Mouse (Mus musculus): Measurements from ENCODE around the gene Pm20d1. TPM values are rescaled to one million over a fixed set of nuclear protein-coding genes. Genes with fewer than 3 reads are reported as not detected.
"Not testable (repeated sequence)": the region's sequence is repeated elsewhere in the genome, so short reads cannot be mapped to it uniquely, and the experiment has no call there.

Pm20d1 gene
- polyA plus RNA-seq, 1 experiment from 2014 or later, result 0.46 TPM

DNA sequence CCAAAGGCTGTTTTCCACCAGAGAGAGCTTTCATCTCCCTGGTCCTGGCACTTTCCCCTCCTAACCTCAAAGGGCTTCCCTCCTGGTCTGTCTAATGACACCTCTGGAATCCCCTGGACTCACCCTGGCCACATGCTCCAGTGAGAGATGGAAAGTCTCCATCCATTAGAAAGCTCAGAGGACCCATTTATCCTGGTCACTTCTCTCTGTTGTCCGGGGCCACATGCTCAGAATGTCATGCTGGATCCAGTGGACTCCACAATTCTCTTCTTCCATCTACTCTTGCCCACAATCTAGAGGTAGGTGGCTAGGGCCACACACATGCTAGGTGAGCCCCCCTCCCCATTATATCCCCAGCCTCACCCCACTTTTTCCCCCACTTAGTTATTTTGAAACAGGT lies 11.8 kb downstream of the Pm20d1 start:
- Histone ChIP-seq H3K4me2 (ENCODE audit: low read length) (no peak overlapping the region), H3K4me3 (ENCODE audit: low read depth, low read length) (no peak overlapping the region), H3K4me1 (ENCODE audit: control insufficient read depth, insufficient read depth, low read length) (no peaks in the 10 kb centered on the region), H3K27ac (ENCODE audit: low read length) (no peak overlapping the region), H3K9ac (ENCODE audit: low read depth, low read length) (no peak overlapping the region), H3K36me3 (ENCODE audit: control insufficient read depth, insufficient read depth, low read length) (no peaks in the 10 kb centered on the region), H3K9me3 (replicated peaks; ENCODE audit: control insufficient read depth, low read length, poor library complexity, severe bottlenecking) (no peaks in the 10 kb centered on the region), H3K27me3 (ENCODE audit: control insufficient read depth, insufficient read depth, low read depth, low read length) (no peaks in the 10 kb centered on the region)
- 73% methylated on average over 1 of the region's 1 CpGs for WGBS
- ATAC-seq, result no peak

DNA sequence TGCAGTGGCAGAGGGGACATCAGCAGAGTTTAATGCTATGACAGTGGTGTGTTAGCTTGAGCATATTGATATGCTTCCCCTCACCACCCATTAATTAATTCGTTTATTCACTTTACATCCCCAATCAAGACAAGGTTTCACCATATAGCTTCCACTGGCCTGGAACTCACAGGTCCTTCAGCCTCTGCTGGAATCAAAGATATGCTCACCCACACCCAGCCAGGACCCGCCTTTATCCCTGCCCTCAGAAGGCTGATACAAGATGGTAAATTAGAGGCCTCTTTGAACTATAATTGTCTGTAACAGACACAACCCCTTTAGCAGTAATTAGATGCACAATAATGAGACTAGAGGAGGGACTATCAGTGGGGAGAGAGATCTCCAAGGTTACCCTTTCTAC lies 12.5 kb downstream of the Pm20d1 start:
- Histone ChIP-seq H3K9ac (ENCODE audit: low read depth, low read length) (no peak overlapping the region), H3K36me3 (ENCODE audit: control insufficient read depth, insufficient read depth, low read length) (no peaks in the 10 kb centered on the region), H3K27ac (ENCODE audit: low read length) (no peak overlapping the region), H3K4me2 (ENCODE audit: low read length) (no peak overlapping the region), H3K4me1 (ENCODE audit: control insufficient read depth, insufficient read depth, low read length) (no peaks in the 10 kb centered on the region), H3K27me3 (ENCODE audit: control insufficient read depth, insufficient read depth, low read depth, low read length) (no peaks in the 10 kb centered on the region), H3K9me3 (replicated peaks; ENCODE audit: control insufficient read depth, low read length, poor library complexity, severe bottlenecking) (no peaks in the 10 kb centered on the region), H3K4me3 (ENCODE audit: low read depth, low read length) (no peak overlapping the region)
- WGBS, result 73% methylated on average over 2 of the region's 2 CpGs
- ATAC-seq, result no peak

DNA sequence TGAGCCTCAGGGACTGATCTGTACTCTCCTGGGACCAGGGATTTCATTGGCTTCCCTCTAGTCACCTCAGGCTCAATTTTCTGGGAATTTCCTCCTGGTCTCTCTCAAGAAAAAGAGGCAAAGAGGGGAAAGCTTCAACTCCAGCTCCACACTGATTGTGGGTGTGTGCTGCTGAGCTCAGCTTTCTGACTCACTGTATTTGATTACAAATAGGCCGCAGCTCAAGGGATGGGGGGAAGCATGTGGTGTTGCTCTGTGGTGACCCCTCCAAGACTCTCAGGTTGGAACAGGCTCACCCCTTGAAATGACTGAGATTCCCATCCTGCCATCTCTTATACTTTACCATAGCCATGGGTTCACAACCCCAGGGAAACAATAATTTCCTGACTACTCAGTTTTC lies 14.2 kb downstream of the Pm20d1 start:
- ATAC-seq, result no peak
- H3K36me3 ChIP-seq (ENCODE audit: control insufficient read depth, insufficient read depth, low read length), result no peaks in the 10 kb centered on the region

DNA sequence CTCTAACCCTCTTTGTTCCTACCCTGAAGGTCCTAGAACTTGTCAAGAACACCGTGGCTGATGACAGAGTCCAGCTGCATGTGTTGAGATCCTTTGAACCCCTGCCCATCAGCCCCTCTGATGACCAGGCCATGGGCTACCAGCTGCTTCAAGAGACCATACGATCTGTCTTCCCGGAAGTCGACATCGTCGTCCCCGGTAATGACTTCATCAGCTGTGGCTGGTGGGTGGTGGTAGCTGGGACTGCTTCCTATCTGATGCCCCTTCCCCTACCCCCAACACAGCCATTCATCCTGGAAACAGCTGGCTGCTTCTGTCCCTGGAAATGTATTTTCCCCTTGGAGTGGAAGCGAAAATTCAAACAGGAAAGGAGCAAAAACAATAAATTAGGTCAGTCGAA lies 14.8 kb downstream of the Pm20d1 start:
- Histone ChIP-seq H3K4me1 (ENCODE audit: control insufficient read depth, insufficient read depth, low read length) (no peaks in the 10 kb centered on the region), H3K36me3 (ENCODE audit: control insufficient read depth, insufficient read depth, low read length) (no peaks in the 10 kb centered on the region), H3K4me2 (ENCODE audit: low read length) (no peak overlapping the region), H3K4me3 (ENCODE audit: low read depth, low read length) (no peak overlapping the region), H3K27ac (ENCODE audit: low read length) (no peak overlapping the region), H3K27me3 (ENCODE audit: control insufficient read depth, insufficient read depth, low read depth, low read length) (no peaks in the 10 kb centered on the region), H3K9ac (ENCODE audit: low read depth, low read length) (no peak overlapping the region), H3K9me3 (replicated peaks; ENCODE audit: control insufficient read depth, low read length, poor library complexity, severe bottlenecking) (no peaks in the 10 kb centered on the region)
- ATAC-seq, result no peak
- WGBS, result 89% methylated on average over 9 of the region's 9 CpGs

More for the DNA sequence above, 14.2 kb downstream of the Pm20d1 start:
- Histone ChIP-seq H3K4me2 (ENCODE audit: low read length) (no peak overlapping the region), H3K27ac (ENCODE audit: low read length) (no peak overlapping the region), H3K4me1 (ENCODE audit: control insufficient read depth, insufficient read depth, low read length) (no peaks in the 10 kb centered on the region), H3K27me3 (ENCODE audit: control insufficient read depth, insufficient read depth, low read depth, low read length) (no peaks in the 10 kb centered on the region), H3K9me3 (replicated peaks; ENCODE audit: control insufficient read depth, low read length, poor library complexity, severe bottlenecking) (no peaks in the 10 kb centered on the region), H3K9ac (ENCODE audit: low read depth, low read length) (no peak overlapping the region), H3K4me3 (ENCODE audit: low read depth, low read length) (no peak overlapping the region)
- WGBS, result 71% methylated on average over 1 of the region's 1 CpGs

DNA sequence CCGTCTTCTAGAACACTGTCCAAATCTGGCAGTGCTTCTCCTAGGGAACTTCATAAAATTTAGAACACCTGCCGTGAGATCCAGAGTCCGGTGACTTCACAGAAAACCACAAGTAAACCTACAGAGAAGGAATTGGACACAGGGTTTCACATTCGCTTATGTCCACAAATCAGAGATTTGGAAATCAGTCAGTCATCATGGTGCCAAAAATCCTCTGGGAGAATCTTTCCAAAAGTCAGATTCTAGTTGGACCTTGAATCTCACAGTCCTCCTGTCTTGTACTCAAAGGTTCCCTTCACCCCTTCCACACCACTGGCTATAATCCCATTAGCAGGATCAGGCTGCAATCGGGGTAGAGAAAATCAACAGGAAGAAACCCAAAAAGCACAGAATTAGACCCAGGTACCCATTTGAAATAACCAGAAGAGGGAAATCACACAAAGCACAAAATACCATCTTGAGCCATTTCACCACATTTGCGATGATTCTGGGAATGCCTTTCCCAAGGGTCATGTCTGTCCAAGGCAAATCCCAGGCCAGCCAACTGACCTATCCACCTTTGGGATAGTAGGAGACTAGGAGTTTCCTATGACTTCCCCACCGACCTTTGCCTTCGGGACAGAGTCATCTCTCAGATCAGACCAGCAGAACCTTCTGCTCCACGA lies 15.6 kb downstream of the Pm20d1 start:
- 82% methylated on average over 9 of the region's 9 CpGs for WGBS
- H3K36me3 ChIP-seq (ENCODE audit: control insufficient read depth, insufficient read depth, low read length), result no peaks in the 10 kb centered on the region
- H3K4me3 ChIP-seq (ENCODE audit: low read depth, low read length), result no peak overlapping the region
- no peak overlapping the region for H3K4me2 ChIP-seq (ENCODE audit: low read length)
- H3K9me3 ChIP-seq (replicated peaks; ENCODE audit: control insufficient read depth, low read length, poor library complexity, severe bottlenecking), result no peaks in the 10 kb centered on the region
- H3K9ac ChIP-seq (ENCODE audit: low read depth, low read length), result no peak overlapping the region
- no peaks in the 10 kb centered on the region for H3K4me1 ChIP-seq (ENCODE audit: control insufficient read depth, insufficient read depth, low read length)
- no peak overlapping the region for H3K27ac ChIP-seq (ENCODE audit: low read length)
- no peak for ATAC-seq
- no peaks in the 10 kb centered on the region for H3K27me3 ChIP-seq (ENCODE audit: control insufficient read depth, insufficient read depth, low read depth, low read length)

DNA sequence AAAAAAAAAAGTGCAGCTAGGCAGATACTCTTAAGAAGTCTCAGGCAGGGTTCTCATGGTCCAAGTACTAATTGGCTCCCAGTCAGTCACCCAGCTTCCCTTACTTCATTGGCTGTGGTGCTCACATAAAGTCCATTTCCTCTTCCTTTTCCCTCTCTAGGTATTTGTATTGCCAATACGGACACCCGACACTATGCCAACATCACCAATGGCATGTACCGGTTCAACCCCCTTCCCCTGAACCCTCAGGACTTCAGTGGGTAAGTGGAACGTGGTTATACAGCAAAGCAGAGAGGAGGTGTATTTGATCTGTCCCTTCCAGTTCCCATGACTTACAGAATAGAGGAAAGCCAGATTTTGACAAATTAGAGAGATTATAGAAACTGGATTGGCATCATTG lies 16.6 kb downstream of the Pm20d1 start:
- 90% methylated on average over 4 of the region's 4 CpGs for WGBS

DNA sequence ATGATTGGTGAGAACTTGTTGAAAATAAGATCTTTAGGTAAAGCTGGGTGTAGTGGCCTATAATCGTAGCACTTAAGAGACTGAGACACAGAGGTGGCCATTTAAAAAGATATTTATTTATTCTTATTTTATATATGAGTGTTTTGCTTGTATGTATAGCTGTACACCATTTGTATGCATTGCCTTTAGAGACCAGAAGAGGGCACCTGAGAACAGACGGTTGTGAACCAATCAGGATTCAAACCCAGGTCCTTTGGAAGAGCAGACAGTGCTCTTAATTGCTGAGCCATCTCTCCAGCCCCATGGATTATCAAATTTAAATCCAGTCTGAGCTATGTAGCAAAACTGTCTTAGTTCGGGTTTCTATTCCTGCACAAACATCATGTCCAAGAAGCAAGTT lies 17.0 kb downstream of the Pm20d1 start:
- no peak for ATAC-seq
- H3K4me2 ChIP-seq (ENCODE audit: low read length), result no peak overlapping the region
- H3K27ac ChIP-seq (ENCODE audit: low read length), result no peak overlapping the region
- H3K9me3 ChIP-seq (replicated peaks; ENCODE audit: control insufficient read depth, low read length, poor library complexity, severe bottlenecking), result no peaks in the 10 kb centered on the region; the same call in 1 of the 2 replicates
- no peaks in the 10 kb centered on the region for H3K4me1 ChIP-seq (ENCODE audit: control insufficient read depth, insufficient read depth, low read length)
- WGBS, result 91% methylated on average over 3 of the region's 3 CpGs
- no peaks in the 10 kb centered on the region for H3K36me3 ChIP-seq (ENCODE audit: control insufficient read depth, insufficient read depth, low read length)
- H3K9ac ChIP-seq (ENCODE audit: low read depth, low read length), result no peak overlapping the region
- no peaks in the 10 kb centered on the region for H3K27me3 ChIP-seq (ENCODE audit: control insufficient read depth, insufficient read depth, low read depth, low read length)
- no peak overlapping the region for H3K4me3 ChIP-seq (ENCODE audit: low read depth, low read length)

More for the DNA sequence above, 16.6 kb downstream of the Pm20d1 start:
- Histone ChIP-seq H3K36me3 (ENCODE audit: control insufficient read depth, insufficient read depth, low read length) (no peaks in the 10 kb centered on the region), H3K9me3 (replicated peaks; ENCODE audit: control insufficient read depth, low read length, poor library complexity, severe bottlenecking) (no peaks in the 10 kb centered on the region), H3K4me1 (ENCODE audit: control insufficient read depth, insufficient read depth, low read length) (no peaks in the 10 kb centered on the region), H3K4me2 (ENCODE audit: low read length) (no peak overlapping the region), H3K4me3 (ENCODE audit: low read depth, low read length) (no peak overlapping the region), H3K27ac (ENCODE audit: low read length) (no peak overlapping the region), H3K9ac (ENCODE audit: low read depth, low read length) (no peak overlapping the region), H3K27me3 (ENCODE audit: control insufficient read depth, insufficient read depth, low read depth, low read length) (no peaks in the 10 kb centered on the region)
- ATAC-seq, result no peak

DNA sequence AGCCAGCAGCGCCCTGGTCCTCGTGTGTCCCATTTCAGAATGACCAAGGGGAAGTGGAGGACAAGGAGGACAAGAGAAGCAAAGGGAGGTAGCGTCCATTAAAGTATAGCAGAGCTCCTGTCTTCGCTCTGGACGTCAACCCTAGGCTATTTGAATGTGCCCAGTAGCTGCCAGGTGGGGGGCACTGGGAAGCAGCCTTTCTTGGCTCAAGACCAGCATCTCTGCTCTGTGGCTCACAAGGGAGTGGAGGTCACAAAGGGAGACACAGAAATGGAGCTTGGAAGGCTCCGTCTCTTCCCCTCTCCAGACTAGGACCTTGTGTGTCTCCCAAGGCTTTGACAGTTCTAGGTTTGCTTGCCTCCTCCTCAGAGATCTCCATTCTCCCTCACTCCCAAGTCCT lies 19.7 kb downstream of the Pm20d1 start:
- no peak overlapping the region for H3K4me2 ChIP-seq (ENCODE audit: low read length)
- H3K9me3 ChIP-seq (replicated peaks; ENCODE audit: control insufficient read depth, low read length, poor library complexity, severe bottlenecking), result no peaks in the 10 kb centered on the region; the same call in 1 of the 2 replicates
- H3K27me3 ChIP-seq (ENCODE audit: control insufficient read depth, insufficient read depth, low read depth, low read length), result no peaks in the 10 kb centered on the region
- 82% methylated on average over 6 of the region's 6 CpGs for WGBS
- H3K27ac ChIP-seq (ENCODE audit: low read length), result no peak overlapping the region
- no peaks in the 10 kb centered on the region for H3K36me3 ChIP-seq (ENCODE audit: control insufficient read depth, insufficient read depth, low read length)
- H3K4me3 ChIP-seq (ENCODE audit: low read depth, low read length), result no peak overlapping the region
- ATAC-seq, result no peak
- no peaks in the 10 kb centered on the region for H3K4me1 ChIP-seq (ENCODE audit: control insufficient read depth, insufficient read depth, low read length)
- no peak overlapping the region for H3K9ac ChIP-seq (ENCODE audit: low read depth, low read length)

DNA sequence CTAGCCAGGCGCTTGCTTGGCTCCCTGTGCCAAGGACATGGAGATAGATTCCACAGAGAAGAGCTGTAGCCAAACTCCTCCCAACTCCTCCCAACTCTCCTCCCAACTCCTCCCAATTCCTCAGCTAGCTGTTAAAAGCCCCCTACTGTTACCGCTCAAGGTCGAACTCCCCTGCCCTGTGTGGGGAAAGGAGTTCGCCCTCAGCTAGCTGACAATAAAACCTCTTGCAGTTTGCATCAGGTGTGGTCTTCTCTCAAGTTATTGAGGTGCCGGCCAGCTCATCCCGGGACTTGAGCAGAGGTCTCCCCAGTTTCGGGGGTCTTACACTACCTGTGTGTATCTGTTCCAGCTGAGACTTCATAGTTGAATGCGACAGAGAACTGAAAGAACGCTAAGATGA lies 23.2 kb downstream of the Pm20d1 start:
- H3K4me3 ChIP-seq (ENCODE audit: low read depth, low read length); H3K27ac ChIP-seq (ENCODE audit: low read length): not testable (repeated sequence)
- 80% methylated on average over 8 of the region's 9 CpGs for WGBS

More for the DNA sequence above, 23.2 kb downstream of the Pm20d1 start:
- not testable (repeated sequence) for H3K27me3 ChIP-seq (ENCODE audit: control insufficient read depth, insufficient read depth, low read depth, low read length); H3K9ac ChIP-seq (ENCODE audit: low read depth, low read length); H3K36me3 ChIP-seq (ENCODE audit: control insufficient read depth, insufficient read depth, low read length); H3K9me3 ChIP-seq (replicated peaks; ENCODE audit: control insufficient read depth, low read length, poor library complexity, severe bottlenecking); H3K4me1 ChIP-seq (ENCODE audit: control insufficient read depth, insufficient read depth, low read length); H3K4me2 ChIP-seq (ENCODE audit: low read length); ATAC-seq
